Mouse (Mus musculus) heart, adult 2 months (tissue): ENCODE measurements around the gene Grin1.
A peak's percentile ranks its signal among the peaks of the same experiment; 100 is the strongest.

Experiments
- CTCF ChIP-seq: fragments of 200-600 bp; IDR thresholded peaks from 2 replicates; pipeline ENCODE4 v1.8.1; 2022; ENCODE audit warnings: antibody characterized with exemption, mild to moderate bottlenecking, moderate library complexity
- EP300 ChIP-seq: fragments of 200-500 bp; IDR thresholded peaks from 2 replicates; pipeline ENCODE4 v1.6.1; 2011; ENCODE audit warnings: low read depth, low read length, control low read depth; ENCODE audit not compliant: insufficient read depth
- POLR2A ChIP-seq: fragments of 200-500 bp; IDR thresholded peaks from 2 replicates; pipeline ENCODE4 v1.6.1; 2011; ENCODE audit warnings: mild to moderate bottlenecking, low read depth, low read length, control low read depth; ENCODE audit not compliant: insufficient read depth

GRCm38 (mm10) chr2:25356208-25357079 is 37.5 kb upstream of the Grin1 start, which contains the start of gene Dpp7:
- TF ChIP-seq CTCF (no peak), POLR2A (peak; percentile 57), EP300 (no peak)
